Mouse (Mus musculus) MEL (cell line): ENCODE measurements around the gene Slc44a5. TPM values are rescaled to one million over a fixed set of nuclear protein-coding genes. Genes with fewer than 3 reads are reported as not detected.

Experiments
- DNase-seq: peaks from one replicate; pipeline ENCODE4 v3.0.0; 2011; ENCODE audit warnings: low read depth, low spot score
- H3K27ac ChIP-seq: 2 replicates; pipeline ENCODE4 v1.5.1; 2012; ENCODE audit warnings: low read depth, mild to moderate bottlenecking, control low read depth, low read length, moderate library complexity; ENCODE audit not compliant: control insufficient read depth
- H3K27me3 ChIP-seq, 2 experiments: fragments of 150-350 bp in 1 of 2; sonication (generic) in 1 of 2; 2 replicates each; pipeline ENCODE4 v1.6.1; 2012; ENCODE audit warnings: low read length in 2 of 2, mild to moderate bottlenecking in 2 of 2, improper control_type of control experiment in 1 of 2, moderate library complexity in 1 of 2; ENCODE audit not compliant: insufficient read depth in 2 of 2, control insufficient read depth in 1 of 2
- H3K36me3 ChIP-seq, 2 experiments: 2 replicates each; pipeline ENCODE4 v1.6.1; 2012 to 2014; ENCODE audit warnings: low read length in 2 of 2, improper control_type of control experiment in 1 of 2, inconsistent platforms in 1 of 2, mild to moderate bottlenecking in 1 of 2; ENCODE audit not compliant: insufficient read depth in 2 of 2, control insufficient read depth in 1 of 2
- H3K4me1 ChIP-seq, 2 experiments: fragments of 150-350 bp in 1 of 2; sonication (generic) in 1 of 2; 2 replicates each; pipeline ENCODE4 v1.6.1; 2012; ENCODE audit warnings: low read length in 2 of 2, improper control_type of control experiment in 1 of 2, mild to moderate bottlenecking in 1 of 2; ENCODE audit not compliant: insufficient read depth in 2 of 2, control insufficient read depth in 1 of 2
- H3K4me3 ChIP-seq, 2 experiments: fragments of 150-350 bp in 1 of 2; sonication (generic) in 1 of 2; 2 replicates each; pipeline ENCODE4 v1.5.1; 2012; ENCODE audit warnings: low read depth in 2 of 2, low read length in 2 of 2, mild to moderate bottlenecking in 2 of 2, moderate library complexity in 2 of 2, control low read depth in 1 of 2, improper control_type of control experiment in 1 of 2; ENCODE audit not compliant: control insufficient read depth in 1 of 2, insufficient read depth in 1 of 2
- H3K79me2 ChIP-seq: 2 replicates; pipeline ENCODE4 v1.6.1; 2012; ENCODE audit warnings: mild to moderate bottlenecking, low read length, moderate library complexity; ENCODE audit not compliant: control insufficient read depth, poor library complexity, insufficient read depth
- H3K9ac ChIP-seq: 2 replicates; pipeline ENCODE4 v1.6.1; 2012; ENCODE audit warnings: low read depth, mild to moderate bottlenecking, control low read depth, low read length, moderate library complexity; ENCODE audit not compliant: control insufficient read depth, poor library complexity, severe bottlenecking
- H3K9me3 ChIP-seq: fragments of 150-350 bp; sonication (generic); replicated peaks from 2 replicates; pipeline ENCODE4 v1.6.1; 2012; ENCODE audit warnings: mild to moderate bottlenecking, low read length, improper control_type of control experiment, moderate library complexity; ENCODE audit not compliant: insufficient read depth
- BHLHE40 ChIP-seq: IDR thresholded peaks from 2 replicates; pipeline ENCODE4 v1.6.1; 2012; ENCODE audit warnings: low read depth, mild to moderate bottlenecking, inconsistent platforms, low read length, improper control_type of control experiment, borderline replicate concordance
- CHD1 ChIP-seq: IDR thresholded peaks from 2 replicates; pipeline ENCODE4 v1.6.1; 2012; ENCODE audit warnings: low read depth, mild to moderate bottlenecking, inconsistent platforms, low read length, improper control_type of control experiment
- CTCF ChIP-seq, 3 experiments: IDR thresholded peaks in 2 of 3; conservative IDR thresholded peaks in 1 of 3; 2 replicates each; pipeline ENCODE4 v1.5.1; 2011 to 2012; ENCODE audit warnings: low read length in 3 of 3, low read depth in 2 of 3, mild to moderate bottlenecking in 2 of 3, improper control_type of control experiment in 1 of 3, inconsistent platforms in 1 of 3, mixed read lengths in 1 of 3, moderate library complexity in 1 of 3; ENCODE audit not compliant: control insufficient read depth in 1 of 3, insufficient read depth in 1 of 3, poor library complexity in 1 of 3, severe bottlenecking in 1 of 3
- ELF1 ChIP-seq: IDR thresholded peaks from 2 replicates; pipeline ENCODE4 v1.6.1; 2014; ENCODE audit warnings: low read depth, mild to moderate bottlenecking, inconsistent platforms, low read length, improper control_type of control experiment, moderate library complexity
- EP300 ChIP-seq, 2 experiments: IDR thresholded peaks; 2 replicates each; pipeline ENCODE4 v1.6.1; 2011; ENCODE audit warnings: improper control_type of control experiment in 2 of 2, low read length in 2 of 2, low read depth in 1 of 2, mild to moderate bottlenecking in 1 of 2
- ETS1 ChIP-seq: IDR thresholded peaks from 2 replicates; pipeline ENCODE4 v1.6.1; 2012; ENCODE audit warnings: low read depth, mild to moderate bottlenecking, inconsistent platforms, low read length, improper control_type of control experiment, moderate library complexity
- GABPA ChIP-seq: IDR thresholded peaks from 2 replicates; pipeline ENCODE4 v1.6.1; 2012; ENCODE audit warnings: low read depth, mild to moderate bottlenecking, inconsistent platforms, low read length, improper control_type of control experiment, moderate library complexity
- HCFC1 ChIP-seq: IDR thresholded peaks from 2 replicates; pipeline ENCODE4 v1.6.1; 2012; ENCODE audit warnings: low read depth, mild to moderate bottlenecking, inconsistent platforms, low read length, improper control_type of control experiment, moderate library complexity
- JUND ChIP-seq: IDR thresholded peaks from 2 replicates; pipeline ENCODE4 v1.6.1; 2011; ENCODE audit warnings: low read depth, mild to moderate bottlenecking, improper control_type of control experiment, low read length
- KAT2A ChIP-seq: conservative IDR thresholded peaks from 2 replicates; pipeline ENCODE4 v1.6.1; 2012; ENCODE audit warnings: low read depth, low read length, improper control_type of control experiment, inconsistent platforms
- MAX ChIP-seq: IDR thresholded peaks from 2 replicates; pipeline ENCODE4 v1.6.1; 2011; ENCODE audit warnings: low read length, improper control_type of control experiment
- MAZ ChIP-seq: IDR thresholded peaks from 2 replicates; pipeline ENCODE4 v1.6.1; 2012; ENCODE audit warnings: low read depth, mild to moderate bottlenecking, inconsistent platforms, low read length, improper control_type of control experiment
- MEF2A ChIP-seq: IDR thresholded peaks from 2 replicates; pipeline ENCODE4 v1.6.1; 2014; ENCODE audit warnings: low read depth, mild to moderate bottlenecking, inconsistent platforms, low read length, improper control_type of control experiment; ENCODE audit not compliant: poor library complexity, insufficient replicate concordance, severe bottlenecking; ENCODE audit errors: extremely low read depth
- MXI1 ChIP-seq: IDR thresholded peaks from 2 replicates; pipeline ENCODE4 v1.6.1; 2011; ENCODE audit warnings: mild to moderate bottlenecking, low read depth, low read length, improper control_type of control experiment
- MYC ChIP-seq: IDR thresholded peaks from 2 replicates; pipeline ENCODE4 v1.6.1; 2011; ENCODE audit warnings: low read depth, mild to moderate bottlenecking, low read length, improper control_type of control experiment, moderate library complexity
- NELFE ChIP-seq: IDR thresholded peaks from 2 replicates; pipeline ENCODE4 v1.6.1; 2011; ENCODE audit warnings: low read depth, low read length, improper control_type of control experiment
- POLR2A ChIP-seq, 2 experiments: IDR thresholded peaks; 2 replicates each; pipeline ENCODE4 v1.6.1; 2011 to 2012; ENCODE audit warnings: low read length in 2 of 2, mild to moderate bottlenecking in 2 of 2, control low read depth in 1 of 2, improper control_type of control experiment in 1 of 2, low read depth in 1 of 2, moderate library complexity in 1 of 2; ENCODE audit not compliant: control insufficient read depth in 1 of 2, insufficient read depth in 1 of 2, poor library complexity in 1 of 2
- RAD21 ChIP-seq: IDR thresholded peaks from 2 replicates; pipeline ENCODE4 v1.6.1; 2011; ENCODE audit warnings: mild to moderate bottlenecking, low read depth, low read length, improper control_type of control experiment
- SIN3A ChIP-seq: IDR thresholded peaks from 2 replicates; pipeline ENCODE4 v1.6.1; 2012; ENCODE audit warnings: low read length, improper control_type of control experiment, inconsistent platforms
- SMC3 ChIP-seq: IDR thresholded peaks from 2 replicates; pipeline ENCODE4 v1.6.1; 2011; ENCODE audit warnings: low read depth, low read length, improper control_type of control experiment
- TAL1 ChIP-seq: IDR thresholded peaks from 2 replicates; pipeline ENCODE4 v1.6.1; 2012; ENCODE audit warnings: mild to moderate bottlenecking, inconsistent platforms, low read length, moderate library complexity, mixed read lengths
- TCF12 ChIP-seq: IDR thresholded peaks from 2 replicates; pipeline ENCODE4 v1.6.1; 2014; ENCODE audit warnings: low read depth, mild to moderate bottlenecking, inconsistent platforms, low read length, improper control_type of control experiment, moderate library complexity
- UBTF ChIP-seq: IDR thresholded peaks from 2 replicates; pipeline ENCODE4 v1.6.1; 2012; ENCODE audit warnings: low read depth, mild to moderate bottlenecking, inconsistent platforms, low read length, improper control_type of control experiment, moderate library complexity, borderline replicate concordance; ENCODE audit not compliant: insufficient read depth
- ZC3H11A ChIP-seq: IDR thresholded peaks from 2 replicates; pipeline ENCODE4 v1.6.1; 2012; ENCODE audit warnings: low read depth, mild to moderate bottlenecking, inconsistent platforms, low read length, improper control_type of control experiment
- ZKSCAN1 ChIP-seq: IDR thresholded peaks from 2 replicates; pipeline ENCODE4 v1.6.1; 2012; ENCODE audit warnings: low read depth, mild to moderate bottlenecking, inconsistent platforms, low read length, improper control_type of control experiment, moderate library complexity
- ZNF384 ChIP-seq: IDR thresholded peaks from 2 replicates; pipeline ENCODE4 v1.6.1; 2012; ENCODE audit warnings: low read depth, mild to moderate bottlenecking, inconsistent platforms, low read length, improper control_type of control experiment
- polyA plus RNA-seq, 2 experiments: library from polyadenylated mRNA; stranded (reverse) in 1 of 2; unstranded in 1 of 2; fragments of >175 nt in 1 of 2; fragments of >200 nt in 1 of 2; gene quantifications; 2 replicates each; pipeline versions ENCODE4 v1.2.1 to v1.2.4; 2012; ENCODE audit warnings: low replicate concordance in 2 of 2, low read depth in 1 of 2; ENCODE audit not compliant: insufficient read length in 2 of 2, insufficient read depth in 1 of 2, missing spikeins in 1 of 2
- total RNA-seq: library from RNA; depleted of rRNA; stranded (reverse); fragments of 300-350 nt; gene quantifications from 2 replicates; pipeline ENCODE4 v1.2.3, GENCODE M21; 2012

Slc44a5 gene
- total and polyA plus RNA-seq, 3 experiments, result not detected

DNA sequence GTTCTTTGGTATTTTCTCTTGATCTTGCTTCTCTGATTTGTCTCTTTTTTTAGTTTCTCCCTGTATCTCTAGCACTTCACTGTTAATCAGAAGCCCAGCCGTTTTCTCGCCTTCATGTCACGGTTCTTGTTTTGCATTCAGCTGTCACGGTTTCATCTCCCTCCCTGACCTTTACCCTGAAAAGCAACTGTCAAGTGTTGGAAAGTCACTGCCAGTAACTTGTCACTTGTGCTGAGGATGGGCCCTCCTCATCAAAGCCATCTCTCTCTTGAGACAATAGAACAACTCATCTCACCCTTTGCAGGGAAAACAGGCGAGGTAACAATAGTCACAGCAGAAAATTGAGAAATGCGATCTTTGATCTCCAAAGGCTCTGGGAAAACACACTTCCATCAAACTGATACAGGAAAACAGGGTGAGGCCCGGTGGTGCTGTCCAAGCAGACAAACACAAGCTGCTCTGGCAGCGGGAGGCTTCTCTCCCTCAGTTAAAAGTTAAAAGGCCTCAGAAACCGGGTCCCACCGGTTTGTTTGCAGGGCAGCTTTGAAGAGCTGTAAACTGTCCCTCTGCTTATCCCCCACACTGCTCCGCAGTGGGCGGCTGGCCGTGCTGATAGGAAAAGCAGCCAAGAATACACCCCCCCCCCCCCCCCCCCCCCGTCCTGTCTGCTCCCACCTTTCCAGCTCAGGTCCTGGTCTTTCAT is 219.2 kb downstream of the Slc44a5 start:
- Histone ChIP-seq H3K4me3 (no peak overlapping the region), H3K9ac (no peak overlapping the region), H3K9me3 (no peaks in the 10 kb centered on the region), H3K27ac (no peak overlapping the region), H3K4me1 (no peaks in the 10 kb centered on the region), H3K27me3 (no peaks in the 10 kb centered on the region; a peak in 1 of 4 replicates), H3K79me2 (no peaks in the 10 kb centered on the region), H3K36me3 (no peaks in the 10 kb centered on the region)
- DNase-seq, result no peak
- no peak for TF ChIP-seq MXI1
- TF ChIP-seq CHD1, result no peak
- no peak for TF ChIP-seq TAL1
- no peak for TF ChIP-seq HCFC1
- no peak for TF ChIP-seq MAZ
- no peak for TF ChIP-seq MEF2A
- TF ChIP-seq POLR2A (IDR thresholded peaks at IDR 0.05; ENCODE audit: control insufficient read depth in 1 of 2, insufficient read depth in 1 of 2, low read depth in 1 of 2, low read length in 2 of 2, poor library complexity in 1 of 2), result no peak
- no peak for TF ChIP-seq UBTF
- TF ChIP-seq NELFE, result no peak
- TF ChIP-seq ZNF384, result no peak
- TF ChIP-seq TCF12, result no peak
- TF ChIP-seq SMC3, result no peak
- no peak for TF ChIP-seq GABPA
- no peak for TF ChIP-seq ZKSCAN1
- TF ChIP-seq MYC, result no peak
- TF ChIP-seq KAT2A, result no peak
- TF ChIP-seq JUND, result no peak

DNA sequence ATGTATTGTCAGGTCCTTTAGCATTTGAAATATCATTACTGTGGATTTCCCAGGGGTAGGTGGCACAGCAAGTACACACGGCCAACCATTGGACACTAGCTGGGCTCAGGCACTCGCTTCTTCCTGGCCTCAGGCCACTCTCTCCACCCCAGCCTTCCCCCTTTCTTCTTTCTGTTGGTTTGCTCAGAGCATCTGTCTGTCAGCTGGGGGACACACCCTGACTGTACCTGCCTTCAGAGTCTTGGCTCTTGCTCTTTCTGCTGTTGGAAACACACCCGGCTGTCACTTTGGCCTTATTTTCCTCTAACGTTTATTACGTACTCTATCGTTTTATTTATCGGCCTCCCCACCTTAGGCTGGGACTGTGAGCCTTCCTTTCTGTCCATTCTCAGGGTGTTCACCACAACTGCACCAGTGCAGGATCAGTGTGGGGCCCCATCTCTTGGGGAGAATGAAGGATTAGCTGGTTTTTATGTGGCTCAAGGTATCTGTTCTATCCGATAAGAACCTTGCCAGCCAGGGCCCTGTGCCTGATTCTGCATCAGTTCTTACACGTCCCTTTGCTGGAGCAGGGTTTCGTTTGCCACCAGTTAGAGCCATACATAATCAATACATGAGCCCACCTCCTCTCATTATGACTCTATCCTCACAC is 220.1 kb downstream of the Slc44a5 start:
- no peaks in the 10 kb centered on the region for H3K36me3 ChIP-seq
- H3K4me3 ChIP-seq, result no peak overlapping the region
- H3K27me3 ChIP-seq, result no peaks in the 10 kb centered on the region; a peak in 1 of 4 replicates
- no peaks in the 10 kb centered on the region for H3K79me2 ChIP-seq
- peak; percentile 6 for DNase-seq
- H3K9me3 ChIP-seq, result no peaks in the 10 kb centered on the region
- TF ChIP-seq KAT2A, result no peak
- TF ChIP-seq HCFC1, result no peak
- no peak for TF ChIP-seq EP300 (IDR thresholded peaks at IDR 0.05; ENCODE audit: low read depth in 1 of 2, low read length in 2 of 2)
- TF ChIP-seq BHLHE40, result no peak
- TF ChIP-seq MEF2A, result no peak
- TF ChIP-seq POLR2A (IDR thresholded peaks at IDR 0.05; ENCODE audit: control insufficient read depth in 1 of 2, insufficient read depth in 1 of 2, low read depth in 1 of 2, low read length in 2 of 2, poor library complexity in 1 of 2), result no peak
- TF ChIP-seq MXI1, result no peak
- no peak for TF ChIP-seq SIN3A
- TF ChIP-seq RAD21, result no peak
- TF ChIP-seq MAX, result no peak
- TF ChIP-seq SMC3, result no peak
- TF ChIP-seq ELF1, result no peak
- no peak for TF ChIP-seq ETS1
- TF ChIP-seq ZC3H11A, result no peak
- TF ChIP-seq GABPA, result no peak
- no peak for TF ChIP-seq MAZ
- no peak for TF ChIP-seq CTCF (IDR thresholded peaks at IDR 0.05 in 2 of 3, conservative IDR thresholded peaks at IDR 0.05 in 1 of 3; ENCODE audit: control insufficient read depth in 1 of 3, insufficient read depth in 1 of 3, low read depth in 2 of 3, low read length in 3 of 3, poor library complexity in 1 of 3, severe bottlenecking in 1 of 3)
- H3K27ac ChIP-seq, result no peak overlapping the region
- H3K9ac ChIP-seq, result no peak overlapping the region
- no peaks in the 10 kb centered on the region for H3K4me1 ChIP-seq
